Mouse (Mus musculus): ENCODE data around the gene Ubp1.
A peak's percentile ranks its signal among the peaks of the same experiment; 100 is the strongest.

The Ubp1 gene

GRCm38 (mm10) chr9:113969399-113969798 is 38.7 kb downstream of the Ubp1 start:
- DNase-seq (ENCODE audit: low spot score), result no peak

- DNase-seq (ENCODE audit: low spot score), result no peak
Measured at GRCm38 (mm10) chr9:113970041-113970440, 39.3 kb downstream of the Ubp1 start.

- DNase-seq (ENCODE audit: low spot score), result no peak
Measured at GRCm38 (mm10) chr9:113971615-113972014, 40.9 kb downstream of the Ubp1 start.

GRCm38 (mm10) chr9:113973857-113974256 is 43.1 kb downstream of the Ubp1 start:
- no peak for DNase-seq (ENCODE audit: low spot score)

- no peak for DNase-seq (ENCODE audit: low spot score)
Measured at GRCm38 (mm10) chr9:113974945-113975344, 44.2 kb downstream of the Ubp1 start.

- DNase-seq (ENCODE audit: low spot score), result no peak
Measured at GRCm38 (mm10) chr9:113975442-113975841, 44.7 kb downstream of the Ubp1 start.

- no peak for DNase-seq (ENCODE audit: low spot score)
Measured at GRCm38 (mm10) chr9:113976264-113976663, 45.5 kb downstream of the Ubp1 start.

GRCm38 (mm10) chr9:113977225-113977840 is 46.6 kb downstream of the Ubp1 start:
- DNase-seq (ENCODE audit: low spot score), result no peak

- DNase-seq (ENCODE audit: low spot score), result peak; percentile 29
Measured at GRCm38 (mm10) chr9:113978656-113979055, 47.9 kb downstream of the Ubp1 start.

GRCm38 (mm10) chr9:113979356-113979755 is 48.6 kb downstream of the Ubp1 start:
- no peak for DNase-seq (ENCODE audit: low spot score)

GRCm38 (mm10) chr9:113981099-113981880 is 50.6 kb downstream of the Ubp1 start:
- DNase-seq (ENCODE audit: low spot score), result no peak

- no peak for DNase-seq (ENCODE audit: low spot score)
Measured at GRCm38 (mm10) chr9:113982451-113982850, 51.7 kb downstream of the Ubp1 start.

GRCm38 (mm10) chr9:113982883-113983670 is 52.3 kb downstream of the Ubp1 start:
- no peak for DNase-seq (ENCODE audit: low spot score)

GRCm38 (mm10) chr9:113984946-113985620 is 54.3 kb downstream of the Ubp1 start:
- no peak for DNase-seq (ENCODE audit: low spot score)

GRCm38 (mm10) chr9:113990547-113991248 is 60.0 kb downstream of the Ubp1 start:
- DNase-seq (ENCODE audit: low spot score), result peak; percentile 70

GRCm38 (mm10) chr9:113992810-113993209 is 62.1 kb downstream of the Ubp1 start:
- DNase-seq (ENCODE audit: low spot score), result no peak

- no peak for DNase-seq (ENCODE audit: low spot score)
Measured at GRCm38 (mm10) chr9:113998311-113998710, 67.6 kb downstream of the Ubp1 start.

GRCm38 (mm10) chr9:114006801-114007200 is 76.1 kb downstream of the Ubp1 start:
- DNase-seq (ENCODE audit: low spot score), result peak; percentile 47

GRCm38 (mm10) chr9:114007850-114008350 is 77.2 kb downstream of the Ubp1 start:
- no peak for DNase-seq (ENCODE audit: low spot score)

GRCm38 (mm10) chr9:114009526-114009925 is 78.8 kb downstream of the Ubp1 start:
- no peak for DNase-seq (ENCODE audit: low spot score)

- DNase-seq (ENCODE audit: low spot score), result no peak
Measured at GRCm38 (mm10) chr9:114011203-114011602, 80.5 kb downstream of the Ubp1 start.
